Mouse (Mus musculus): Measurements from ENCODE around the gene Plxdc1. TPM values are rescaled to one million over a fixed set of nuclear protein-coding genes. Genes with fewer than 3 reads are reported as not detected.

The Plxdc1 gene
- polyA plus RNA-seq, 1 experiment from 2014 or later, result 0.77 TPM

- Histone ChIP-seq H3K27ac (ENCODE audit: low read depth, low read length) (no peak overlapping the region), H3K4me1 (replicated peaks; ENCODE audit: control insufficient read depth, insufficient read depth, low read length) (peaks cover 22% of the 10 kb centered on the region), H3K9me3 (ENCODE audit: control insufficient read depth, low read length) (no peaks in the 10 kb centered on the region), H3K4me3 (ENCODE audit: low read depth, low read length) (no peak overlapping the region), H3K27me3 (replicated peaks; ENCODE audit: control insufficient read depth, insufficient read depth, low read length) (peaks cover 28% of the 10 kb centered on the region), H3K4me2 (no peak overlapping the region), H3K9ac (ENCODE audit: low read depth, low read length) (no peak overlapping the region), H3K36me3 (ENCODE audit: control insufficient read depth, insufficient read depth, low read length) (no peaks in the 10 kb centered on the region)
- DNase-seq (ENCODE audit: low spot score) (no peak), ATAC-seq (replicated peaks; ENCODE audit: low FRiP score) (no peak)
- 45% methylated on average over 7 of the region's 7 CpGs for WGBS
These were observed 12.8 kb upstream of the Plxdc1 start for GRCm38 (mm10) chr11:97998898-97999608.

DNA sequence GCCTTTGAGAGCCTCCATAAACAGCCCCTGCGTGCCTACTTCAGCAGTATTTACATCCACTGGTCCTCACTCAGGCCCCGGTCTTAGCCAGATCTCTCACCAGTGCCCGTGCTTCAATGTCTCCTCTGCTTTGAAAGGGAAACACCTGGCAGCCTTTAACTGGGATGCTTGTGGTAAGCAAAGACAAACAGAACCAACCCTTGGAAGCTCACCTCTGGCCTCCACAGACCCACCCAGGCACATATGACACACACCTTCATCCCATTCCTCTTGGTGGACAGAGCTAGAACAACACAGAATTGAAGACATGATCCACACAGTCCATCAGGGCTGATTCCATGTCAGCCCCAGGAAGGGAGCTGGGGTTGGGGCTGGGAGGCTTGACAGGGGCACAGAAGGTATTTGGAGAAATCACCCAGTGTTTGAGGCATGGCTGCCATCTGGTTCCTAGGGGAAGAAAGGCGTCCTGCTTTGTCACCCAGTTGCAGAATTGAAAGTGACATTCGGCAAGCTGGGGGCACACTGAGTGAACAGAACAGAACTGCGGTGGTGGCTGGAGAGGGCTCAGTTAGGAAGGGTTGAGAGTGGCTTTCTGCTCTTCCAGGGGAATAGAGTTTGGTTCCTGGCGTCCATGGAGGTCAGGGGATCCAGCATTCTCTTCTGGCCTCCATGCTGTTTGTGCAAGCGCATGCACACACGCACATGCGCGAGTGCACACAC is 12.0 kb upstream of the Plxdc1 start:
- H3K4me3 ChIP-seq (ENCODE audit: low read depth, low read length), result no peak overlapping the region
- ATAC-seq (replicated peaks; ENCODE audit: low FRiP score) (no peak), DNase-seq (ENCODE audit: low spot score) (no peak)
- peaks cover 20% of the 10 kb centered on the region for H3K4me1 ChIP-seq (replicated peaks; ENCODE audit: control insufficient read depth, insufficient read depth, low read length)
- WGBS, result 81% methylated on average over 11 of the region's 11 CpGs
- no peaks in the 10 kb centered on the region for H3K36me3 ChIP-seq (ENCODE audit: control insufficient read depth, insufficient read depth, low read length)
- H3K9me3 ChIP-seq (ENCODE audit: control insufficient read depth, low read length), result no peaks in the 10 kb centered on the region
- H3K27ac ChIP-seq (ENCODE audit: low read depth, low read length), result no peak overlapping the region
- no peak overlapping the region for H3K9ac ChIP-seq (ENCODE audit: low read depth, low read length)
- no peak overlapping the region for H3K4me2 ChIP-seq
- H3K27me3 ChIP-seq (replicated peaks; ENCODE audit: control insufficient read depth, insufficient read depth, low read length), result peaks cover 27% of the 10 kb centered on the region

GRCm38 (mm10) chr11:97997387-97997960 is 11.2 kb upstream of the Plxdc1 start:
- Histone ChIP-seq H3K4me3 (ENCODE audit: low read depth, low read length) (no peak overlapping the region), H3K9ac (ENCODE audit: low read depth, low read length) (no peak overlapping the region), H3K4me2 (no peak overlapping the region), H3K27me3 (replicated peaks; ENCODE audit: control insufficient read depth, insufficient read depth, low read length) (peaks cover 21% of the 10 kb centered on the region), H3K27ac (ENCODE audit: low read depth, low read length) (no peak overlapping the region), H3K4me1 (replicated peaks; ENCODE audit: control insufficient read depth, insufficient read depth, low read length) (peaks cover 15% of the 10 kb centered on the region), H3K9me3 (ENCODE audit: control insufficient read depth, low read length) (no peaks in the 10 kb centered on the region), H3K36me3 (ENCODE audit: control insufficient read depth, insufficient read depth, low read length) (no peaks in the 10 kb centered on the region)
- WGBS, result 73% methylated on average over 8 of the region's 8 CpGs
- no peak for ATAC-seq (replicated peaks; ENCODE audit: low FRiP score)
- no peak for DNase-seq (ENCODE audit: low spot score)

DNA sequence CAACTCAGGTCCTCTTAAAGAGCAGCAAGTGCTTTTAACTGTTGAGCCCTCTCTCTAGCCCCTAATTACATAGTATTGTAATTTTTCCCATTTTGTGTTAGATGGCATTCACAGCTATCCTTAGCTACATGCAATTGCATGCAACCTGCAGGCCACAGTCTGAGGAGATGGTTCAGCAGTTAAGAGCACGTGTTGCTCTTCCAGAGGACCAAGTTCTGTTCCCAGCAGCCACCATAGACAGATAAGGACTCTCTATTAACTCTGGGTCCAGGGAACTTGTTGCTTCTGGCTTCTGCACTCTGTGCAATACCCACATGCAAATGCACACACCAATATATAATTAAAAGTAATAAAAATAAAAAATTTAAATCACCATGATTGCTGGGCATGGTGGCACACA is 10.4 kb upstream of the Plxdc1 start:
- Histone ChIP-seq H3K4me1 (replicated peaks; ENCODE audit: control insufficient read depth, insufficient read depth, low read length) (peaks cover 15% of the 10 kb centered on the region), H3K27me3 (replicated peaks; ENCODE audit: control insufficient read depth, insufficient read depth, low read length) (peaks cover 17% of the 10 kb centered on the region), H3K9ac (ENCODE audit: low read depth, low read length) (no peak overlapping the region), H3K36me3 (ENCODE audit: control insufficient read depth, insufficient read depth, low read length) (no peaks in the 10 kb centered on the region), H3K27ac (ENCODE audit: low read depth, low read length) (no peak overlapping the region), H3K9me3 (ENCODE audit: control insufficient read depth, low read length) (no peaks in the 10 kb centered on the region), H3K4me2 (no peak overlapping the region), H3K4me3 (ENCODE audit: low read depth, low read length) (no peak overlapping the region)
- no peak for ATAC-seq (replicated peaks; ENCODE audit: low FRiP score)
- WGBS, result 46% methylated on average over 1 of the region's 1 CpGs
- DNase-seq (ENCODE audit: low spot score), result no peak

DNA sequence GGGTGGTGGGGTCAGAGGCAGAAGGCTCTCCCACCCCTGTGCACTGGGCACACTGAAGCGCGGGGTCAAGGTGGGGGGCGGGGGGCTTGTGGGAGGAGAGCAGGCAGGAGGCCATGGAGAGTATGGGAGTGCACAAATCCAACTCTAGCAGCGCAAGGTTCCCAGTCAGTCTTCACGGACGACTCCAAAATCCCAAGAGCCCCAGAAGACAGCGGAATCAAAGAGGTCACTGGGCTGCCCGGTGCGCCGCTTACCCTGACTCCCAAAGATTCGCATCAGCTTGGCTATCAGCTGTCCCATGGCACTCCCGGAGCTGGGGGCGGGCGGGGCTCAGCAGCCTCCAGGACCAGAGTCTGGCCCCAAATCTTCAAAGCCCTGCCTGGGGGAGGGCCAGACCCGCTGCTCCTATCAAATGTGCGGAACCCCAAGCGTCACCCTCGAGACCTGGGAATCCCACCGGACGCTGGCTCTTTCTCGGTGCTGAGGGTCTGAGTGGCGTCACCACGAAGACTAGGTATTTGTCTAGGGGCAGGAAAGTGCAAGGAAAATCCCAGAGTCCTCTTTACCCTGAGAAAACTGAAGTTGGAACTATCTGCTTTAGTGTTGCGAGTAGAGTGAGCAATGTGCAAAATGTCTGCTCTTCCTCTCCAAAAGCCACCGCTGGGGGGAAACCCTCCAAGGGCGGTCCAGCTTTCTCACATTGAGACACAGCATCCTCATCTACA is 9.5 kb upstream of the Plxdc1 start, which contains the start of gene Arl5c:
TSS of gene Arl5c (minus strand) at position 618 of the 725 bp plus-strand sequence.
- H3K9ac ChIP-seq (ENCODE audit: low read depth, low read length), result peak within 1 kb of the TSS; percentile 23; the same call in 1 of the 2 replicates
- no peaks in the 10 kb centered on the region for H3K9me3 ChIP-seq (ENCODE audit: control insufficient read depth, low read length)
- peaks cover 15% of the 10 kb centered on the region for H3K4me1 ChIP-seq (replicated peaks; ENCODE audit: control insufficient read depth, insufficient read depth, low read length)
- H3K27me3 ChIP-seq (replicated peaks; ENCODE audit: control insufficient read depth, insufficient read depth, low read length), result peaks cover 10% of the 10 kb centered on the region
- peak within 1 kb of the TSS; percentile 41 for H3K4me3 ChIP-seq (ENCODE audit: low read depth, low read length)
- no peaks in the 10 kb centered on the region for H3K36me3 ChIP-seq (ENCODE audit: control insufficient read depth, insufficient read depth, low read length)
- H3K27ac ChIP-seq (ENCODE audit: low read depth, low read length), result no peak within 1 kb of the TSS
- ATAC-seq (replicated peaks; ENCODE audit: low FRiP score) (no peak), DNase-seq (ENCODE audit: low spot score) (peak; percentile 60)
- peak within 1 kb of the TSS; percentile 88 for H3K4me2 ChIP-seq
- 2% methylated on average over 26 of the region's 26 CpGs for WGBS

- WGBS, result 5% methylated on average over 13 of the region's 13 CpGs
These were observed 8.4 kb upstream of the Plxdc1 start for GRCm38 (mm10) chr11:97994539-97995100.

GRCm38 (mm10) chr11:97988530-97989096 is 2.4 kb upstream of the Plxdc1 start:
- Histone ChIP-seq H3K27ac (ENCODE audit: low read depth, low read length) (peak overlapping the region; percentile 94), H3K9ac (ENCODE audit: low read depth, low read length) (peak overlapping the region; percentile 83), H3K9me3 (ENCODE audit: control insufficient read depth, low read length) (no peaks in the 10 kb centered on the region), H3K4me1 (replicated peaks; ENCODE audit: control insufficient read depth, insufficient read depth, low read length) (peaks cover 20% of the 10 kb centered on the region), H3K4me3 (ENCODE audit: low read depth, low read length) (peak overlapping the region; percentile 90), H3K4me2 (peak overlapping the region; percentile 82), H3K36me3 (ENCODE audit: control insufficient read depth, insufficient read depth, low read length) (no peaks in the 10 kb centered on the region), H3K27me3 (replicated peaks; ENCODE audit: control insufficient read depth, insufficient read depth, low read length) (peaks cover 36% of the 10 kb centered on the region)
- under 1% methylated on average over 26 of the region's 26 CpGs for WGBS
- ATAC-seq (replicated peaks; ENCODE audit: low FRiP score), result peak; percentile 89
- peak; percentile 85 for DNase-seq (ENCODE audit: low spot score)

More at GRCm38 (mm10) chr11:97994539-97995100, 8.4 kb upstream of the Plxdc1 start:
- Histone ChIP-seq H3K9me3 (ENCODE audit: control insufficient read depth, low read length) (no peaks in the 10 kb centered on the region), H3K4me2 (peak overlapping the region; percentile 88), H3K36me3 (ENCODE audit: control insufficient read depth, insufficient read depth, low read length) (no peaks in the 10 kb centered on the region), H3K27ac (ENCODE audit: low read depth, low read length) (no peak overlapping the region), H3K27me3 (replicated peaks; ENCODE audit: control insufficient read depth, insufficient read depth, low read length) (no peaks in the 10 kb centered on the region), H3K9ac (ENCODE audit: low read depth, low read length) (no peak overlapping the region; the same call in 1 of the 2 replicates), H3K4me1 (replicated peaks; ENCODE audit: control insufficient read depth, insufficient read depth, low read length) (peaks cover 22% of the 10 kb centered on the region), H3K4me3 (ENCODE audit: low read depth, low read length) (peak overlapping the region; percentile 41)
- DNase-seq (ENCODE audit: low spot score) (peak; percentile 83), ATAC-seq (replicated peaks; ENCODE audit: low FRiP score) (peak; percentile 77)

Measured in liver, embryonic 11.5 days (tissue).